Mouse (Mus musculus) kidney, embryonic 14.5 days (tissue): ENCODE measurements around the gene Mapkapk2. TPM values are rescaled to one million over a fixed set of nuclear protein-coding genes. Genes with fewer than 3 reads are reported as not detected.
A peak's percentile ranks its signal among the peaks of the same experiment; 100 is the strongest.

ENCODE experiments used
- ATAC-seq: fragments of 200-750 bp; cut with Nextera tagmentation; 2 replicates; pipeline ENCODE4 v1.8.0; 2017; ENCODE audit warnings: moderate number of reproducible peaks, mild to moderate bottlenecking, moderate TSS enrichment, moderate library complexity; ENCODE audit not compliant: low FRiP score, low TSS enrichment
- H3K27ac ChIP-seq: fragments of 300-500 bp; sonication (generic); 2 replicates; pipeline ENCODE4 v1.5.1; 2014; ENCODE audit warnings: low read depth, mild to moderate bottlenecking, low read length, moderate library complexity, mixed read lengths
- H3K27me3 ChIP-seq: fragments of 300-500 bp; sonication (generic); 2 replicates; pipeline ENCODE4 v1.6.1; 2014; ENCODE audit warnings: mild to moderate bottlenecking, low read length; ENCODE audit not compliant: control insufficient read depth, insufficient read depth
- H3K36me3 ChIP-seq: fragments of 300-500 bp; sonication (generic); 2 replicates; pipeline ENCODE4 v1.6.1; 2014; ENCODE audit warnings: low read length, mixed read lengths; ENCODE audit not compliant: control insufficient read depth, insufficient read depth
- H3K4me1 ChIP-seq: fragments of 300-500 bp; sonication (generic); 2 replicates; pipeline ENCODE4 v1.6.1; 2014; ENCODE audit warnings: low read length, mixed read lengths; ENCODE audit not compliant: control insufficient read depth, insufficient read depth
- H3K4me2 ChIP-seq: fragments of 300-500 bp; sonication (generic); replicated peaks from 2 replicates; pipeline ENCODE4 v1.6.1; 2014; ENCODE audit warnings: low read depth, mild to moderate bottlenecking, low read length
- H3K4me3 ChIP-seq: fragments of 300-500 bp; sonication (generic); 2 replicates; pipeline ENCODE4 v1.5.1; 2014; ENCODE audit warnings: mild to moderate bottlenecking, low read length
- H3K9ac ChIP-seq: fragments of 300-500 bp; sonication (generic); 2 replicates; pipeline ENCODE4 v1.6.1; 2014; ENCODE audit warnings: low read depth, mild to moderate bottlenecking, low read length, moderate library complexity
- H3K9me3 ChIP-seq: fragments of 300-500 bp; sonication (generic); 2 replicates; pipeline ENCODE4 v1.6.1; 2016; ENCODE audit warnings: low read length; ENCODE audit not compliant: control insufficient read depth
- WGBS: fragments of 180-500 bp; shearing (Covaris S2); extraction: QIAGEN DNeasy Blood & Tissue Kit; methylation state at CpG from one replicate; pipeline ENCODE4 v1.1.7; 2014; 5-methylcytosine and 5-hydroxymethylcytosine counted together
- polyA plus RNA-seq: library from polyadenylated mRNA; unstranded; fragments of >200 nt; fragmentation: Nextera tagmentation; extraction: Ambion mirVana; gene quantifications from 2 replicates; pipeline ENCODE4 v1.2.1, GENCODE M21; 2014

Mapkapk2 gene
- polyA plus RNA-seq, 1 experiment from 2014 or later = 62.8 TPM

GRCm38 (mm10) chr1:131050617-131051016, 47.0 kb downstream of the Mapkapk2 start:
- ATAC-seq = no peak
- no peak overlapping the region for H3K4me3 ChIP-seq
- no peak overlapping the region for H3K4me2 ChIP-seq
- no peaks in the 10 kb centered on the region for H3K4me1 ChIP-seq
- no peaks in the 10 kb centered on the region for H3K9me3 ChIP-seq
- no peak overlapping the region for H3K9ac ChIP-seq
- H3K36me3 ChIP-seq = peaks cover 32% of the 10 kb centered on the region
- 85% methylated on average over 5 of the region's 5 CpGs for WGBS
- no peak overlapping the region for H3K27ac ChIP-seq
- no peaks in the 10 kb centered on the region for H3K27me3 ChIP-seq

GRCm38 (mm10) chr1:131050011-131050410, 47.6 kb downstream of the Mapkapk2 start:
- Histone ChIP-seq H3K4me2 (no peak overlapping the region), H3K4me3 (no peak overlapping the region), H3K9ac (no peak overlapping the region), H3K4me1 (no peaks in the 10 kb centered on the region), H3K9me3 (no peaks in the 10 kb centered on the region), H3K27me3 (no peaks in the 10 kb centered on the region), H3K36me3 (peaks cover 26% of the 10 kb centered on the region), H3K27ac (no peak overlapping the region)
- WGBS = 89% methylated on average over 5 of the region's 5 CpGs
- ATAC-seq = no peak

- Histone ChIP-seq H3K36me3 (peaks cover 19% of the 10 kb centered on the region; the same call in 1 of the 2 replicates), H3K4me1 (no peaks in the 10 kb centered on the region), H3K9ac (no peak overlapping the region), H3K27ac (no peak overlapping the region), H3K4me2 (no peak overlapping the region), H3K27me3 (no peaks in the 10 kb centered on the region), H3K9me3 (no peaks in the 10 kb centered on the region), H3K4me3 (no peak overlapping the region)
- 47% methylated on average over 5 of the region's 5 CpGs for WGBS
- ATAC-seq = no peak
Measured at GRCm38 (mm10) chr1:131049361-131049806, 48.2 kb downstream of the Mapkapk2 start.

- Histone ChIP-seq H3K27ac (no peak overlapping the region), H3K27me3 (no peaks in the 10 kb centered on the region), H3K4me2 (no peak overlapping the region), H3K36me3 (peaks cover 15% of the 10 kb centered on the region; the same call in 1 of the 2 replicates), H3K4me1 (no peaks in the 10 kb centered on the region), H3K9ac (no peak overlapping the region), H3K4me3 (no peak overlapping the region), H3K9me3 (no peaks in the 10 kb centered on the region)
- peak; percentile 12; the same call in 1 of the 2 replicates for ATAC-seq
- 59% methylated on average over 8 of the region's 8 CpGs for WGBS
Measured at GRCm38 (mm10) chr1:131048946-131049345, 48.7 kb downstream of the Mapkapk2 start.

- ATAC-seq = no peak
- Histone ChIP-seq H3K4me2 (no peak overlapping the region), H3K9me3 (no peaks in the 10 kb centered on the region), H3K9ac (no peak overlapping the region), H3K4me1 (no peaks in the 10 kb centered on the region), H3K27me3 (no peaks in the 10 kb centered on the region), H3K27ac (no peak overlapping the region), H3K36me3 (peaks cover 12% of the 10 kb centered on the region; the same call in 1 of the 2 replicates), H3K4me3 (no peak overlapping the region)
- 53% methylated on average over 6 of the region's 6 CpGs for WGBS
Measured at GRCm38 (mm10) chr1:131048121-131048863, 49.3 kb downstream of the Mapkapk2 start.

- ATAC-seq = no peak
Measured at GRCm38 (mm10) chr1:131046607-131047006, 51.0 kb downstream of the Mapkapk2 start.

GRCm38 (mm10) chr1:131045723-131046355, 51.8 kb downstream of the Mapkapk2 start:
- Histone ChIP-seq H3K9me3 (no peaks in the 10 kb centered on the region), H3K4me2 (no peak overlapping the region), H3K4me1 (no peaks in the 10 kb centered on the region), H3K27ac (no peak overlapping the region), H3K36me3 (no peaks in the 10 kb centered on the region), H3K27me3 (no peaks in the 10 kb centered on the region), H3K4me3 (no peak overlapping the region), H3K9ac (no peak overlapping the region)
- ATAC-seq = no peak
- 85% methylated on average over 2 of the region's 2 CpGs for WGBS

More at GRCm38 (mm10) chr1:131046607-131047006, 51.0 kb downstream of the Mapkapk2 start:
- Histone ChIP-seq H3K4me1 (no peaks in the 10 kb centered on the region), H3K4me3 (no peak overlapping the region), H3K36me3 (no peaks in the 10 kb centered on the region), H3K27me3 (no peaks in the 10 kb centered on the region), H3K9me3 (no peaks in the 10 kb centered on the region), H3K4me2 (no peak overlapping the region), H3K9ac (no peak overlapping the region), H3K27ac (no peak overlapping the region)
- 92% methylated on average over 10 of the region's 10 CpGs for WGBS

- H3K27me3 ChIP-seq = no peaks in the 10 kb centered on the region
- H3K4me3 ChIP-seq = no peak overlapping the region
- no peak for ATAC-seq
- no peak overlapping the region for H3K9ac ChIP-seq
- H3K4me1 ChIP-seq = no peaks in the 10 kb centered on the region
- H3K36me3 ChIP-seq = no peaks in the 10 kb centered on the region
- no peaks in the 10 kb centered on the region for H3K9me3 ChIP-seq
- WGBS = 94% methylated on average over 4 of the region's 4 CpGs
- H3K4me2 ChIP-seq = no peak overlapping the region
- H3K27ac ChIP-seq = no peak overlapping the region
Measured at GRCm38 (mm10) chr1:131043636-131044035, 54.0 kb downstream of the Mapkapk2 start.

GRCm38 (mm10) chr1:131042721-131043120, 54.9 kb downstream of the Mapkapk2 start:
- H3K4me3 ChIP-seq = no peak overlapping the region
- 85% methylated on average over 3 of the region's 3 CpGs for WGBS
- H3K27ac ChIP-seq = no peak overlapping the region
- H3K9ac ChIP-seq = no peak overlapping the region
- no peaks in the 10 kb centered on the region for H3K4me1 ChIP-seq
- no peak for ATAC-seq
- H3K9me3 ChIP-seq = 0 out of 2 replicates have a peak, but pooled peaks cover 1% of the 10 kb centered on the region
- no peak overlapping the region for H3K4me2 ChIP-seq
- H3K27me3 ChIP-seq = no peaks in the 10 kb centered on the region
- H3K36me3 ChIP-seq = no peaks in the 10 kb centered on the region
